Mouse (Mus musculus): Measurements from ENCODE around the gene Cops8. TPM values are rescaled to one million over a fixed set of nuclear protein-coding genes. Genes with fewer than 3 reads are reported as not detected.

The Cops8 gene
- 10 to 100 TPM; 91.2 to 93.5 TPM for total RNA-seq (2021)
- long read RNA-seq, experiment 1, transcript Cops8-201 (8 exons, 2,287 nt), result major isoform, 194 of 206 reads
- long read RNA-seq, experiment 1, partial matches to known transcripts, result 2 of 206 reads
- long read RNA-seq, experiment 1, other reads (novel, unspliced or antisense), result 9 of 206 reads
- long read RNA-seq, experiment 2, transcript Cops8-201 (8 exons, 2,287 nt), result major isoform, 162 of 172 reads
- long read RNA-seq, experiment 2, partial matches to known transcripts, result 1 of 172 reads
- long read RNA-seq, experiment 2, other reads (novel, unspliced or antisense), result 9 of 172 reads

DNA sequence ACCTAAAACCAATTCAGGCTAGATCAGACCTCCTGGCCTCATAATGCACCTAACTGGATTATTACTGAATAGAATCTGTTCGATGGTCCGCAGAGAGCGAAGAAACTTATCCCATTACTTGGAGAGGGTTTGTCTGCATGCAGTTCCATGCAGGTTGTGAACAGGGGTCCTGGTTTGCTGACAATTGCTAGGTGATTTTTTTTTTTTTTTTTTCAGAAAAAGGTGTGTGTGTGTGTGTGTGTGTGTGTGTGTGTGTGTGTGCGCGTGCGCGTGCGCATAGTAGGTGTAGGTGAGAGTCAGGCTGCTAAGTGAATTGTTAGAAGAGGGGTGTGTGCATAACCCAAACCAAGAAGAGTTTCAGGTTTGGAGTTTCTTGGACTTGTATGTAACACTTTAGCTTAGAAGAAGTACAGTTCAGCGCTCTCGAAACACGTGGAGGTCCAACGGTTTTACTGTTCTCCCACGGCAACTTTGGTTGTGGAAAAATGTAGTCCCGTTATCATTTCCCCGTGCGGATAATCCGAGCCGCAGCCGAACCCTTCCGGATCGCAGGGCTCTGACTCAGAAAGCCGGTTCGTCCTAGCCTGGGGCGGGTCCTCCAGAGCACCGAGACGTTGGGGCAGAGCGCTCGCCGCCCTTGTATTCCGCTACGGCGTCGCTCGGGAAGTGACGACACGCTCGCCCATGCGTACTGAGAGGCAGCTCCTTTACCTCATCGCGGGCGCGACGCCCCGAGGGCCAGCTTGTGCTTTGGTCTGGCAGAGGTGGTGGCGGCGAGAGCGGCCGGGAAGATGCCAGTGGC is at the start of gene Cops8:
Cops8 (plus strand) TSS at position 223 of the 802 bp plus-strand sequence.
- DNase-seq (ENCODE audit: low spot score), result peak; percentile 97

DNA sequence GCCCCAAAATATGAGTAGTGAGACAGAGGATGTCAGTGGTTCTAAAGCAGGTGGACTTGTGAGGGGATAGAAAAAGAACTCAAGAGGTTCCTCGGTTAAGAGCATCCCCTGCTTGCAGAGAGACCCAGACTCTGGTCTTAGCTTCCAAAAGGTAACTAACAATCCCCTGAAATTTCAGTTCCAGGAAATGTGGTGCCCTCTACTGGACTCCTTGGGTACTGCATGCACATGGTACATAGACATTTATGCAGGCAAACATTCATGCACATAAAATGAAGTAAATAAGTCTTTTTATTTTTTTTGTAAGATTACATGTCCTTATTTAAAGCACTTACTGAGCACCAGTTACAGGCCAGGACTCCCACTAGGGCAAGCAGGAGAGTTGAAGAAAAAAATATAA is 45.6 kb upstream of the Cops8 start:
- no peak for DNase-seq (ENCODE audit: low spot score)

- peak; percentile 14 for DNase-seq (ENCODE audit: low spot score)
These were observed 41.6 kb upstream of the Cops8 start for GRCm38 (mm10) chr1:90560942-90561726.

DNA sequence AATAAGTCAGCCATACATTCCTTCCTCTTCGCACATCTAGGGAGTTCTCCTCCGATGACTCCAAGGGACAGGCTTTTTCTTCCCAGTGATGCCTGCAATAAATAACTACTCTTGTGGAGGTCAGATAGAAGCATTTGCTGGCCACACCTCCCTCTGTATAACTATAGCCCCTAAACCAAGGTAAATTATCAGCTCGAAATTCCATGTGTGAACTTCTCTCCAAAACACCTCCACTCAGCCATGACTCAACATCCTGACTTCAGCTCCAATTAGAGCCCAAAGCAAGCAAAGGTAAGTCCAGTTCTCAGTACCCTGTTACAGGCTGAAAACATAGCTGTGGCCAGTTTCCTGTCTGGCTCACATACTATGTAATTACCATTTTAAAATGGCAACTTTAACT is 38.8 kb upstream of the Cops8 start:
- no peak for DNase-seq (ENCODE audit: low spot score)

- DNase-seq (ENCODE audit: low spot score), result peak; percentile 52
These were observed 35.9 kb upstream of the Cops8 start for GRCm38 (mm10) chr1:90566664-90567440.

DNA sequence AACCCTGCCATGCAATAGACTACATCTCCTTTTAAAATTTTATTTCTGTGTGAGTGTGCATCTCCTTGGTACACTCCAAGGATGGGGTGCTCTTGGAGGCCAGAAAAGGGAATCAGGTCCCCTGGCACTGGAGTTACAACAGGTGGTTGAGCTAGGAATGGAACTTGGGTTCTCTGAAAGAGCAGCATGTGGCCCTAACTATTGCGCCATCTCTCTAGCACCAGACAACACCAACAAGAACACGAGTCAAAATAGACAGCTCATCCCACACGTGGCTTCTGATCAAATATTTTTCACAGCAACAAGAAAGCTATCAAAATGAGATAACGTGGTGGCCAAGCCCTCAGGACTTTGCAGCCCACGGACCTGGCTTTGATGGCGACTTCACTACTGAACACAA is 28.9 kb upstream of the Cops8 start:
- DNase-seq (ENCODE audit: low spot score), result no peak

DNA sequence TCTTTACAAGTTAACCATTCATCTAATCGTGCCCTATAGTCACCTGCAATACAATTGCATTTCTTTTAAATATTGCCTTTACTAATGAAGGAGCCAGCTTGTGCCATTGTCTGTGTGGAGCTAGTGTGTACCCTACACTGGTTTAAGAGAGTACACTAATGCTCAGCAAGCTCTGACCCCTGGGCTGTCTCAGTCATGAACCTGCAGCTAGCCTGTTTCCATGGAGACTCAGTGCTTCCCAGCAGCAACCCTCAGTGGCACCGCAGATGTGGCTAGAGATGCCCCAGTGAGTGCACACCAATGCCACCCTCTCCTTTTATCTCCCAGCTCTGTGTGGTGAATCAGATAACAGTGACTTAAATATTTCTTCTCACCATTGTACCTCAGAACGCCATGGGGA is 27.9 kb upstream of the Cops8 start:
- DNase-seq (ENCODE audit: low spot score), result no peak

- DNase-seq (ENCODE audit: low spot score), result no peak
These were observed 25.4 kb upstream of the Cops8 start for GRCm38 (mm10) chr1:90577417-90577816.

GRCm38 (mm10) chr1:90582635-90583034 is 20.1 kb upstream of the Cops8 start:
- no peak for DNase-seq (ENCODE audit: low spot score)

DNA sequence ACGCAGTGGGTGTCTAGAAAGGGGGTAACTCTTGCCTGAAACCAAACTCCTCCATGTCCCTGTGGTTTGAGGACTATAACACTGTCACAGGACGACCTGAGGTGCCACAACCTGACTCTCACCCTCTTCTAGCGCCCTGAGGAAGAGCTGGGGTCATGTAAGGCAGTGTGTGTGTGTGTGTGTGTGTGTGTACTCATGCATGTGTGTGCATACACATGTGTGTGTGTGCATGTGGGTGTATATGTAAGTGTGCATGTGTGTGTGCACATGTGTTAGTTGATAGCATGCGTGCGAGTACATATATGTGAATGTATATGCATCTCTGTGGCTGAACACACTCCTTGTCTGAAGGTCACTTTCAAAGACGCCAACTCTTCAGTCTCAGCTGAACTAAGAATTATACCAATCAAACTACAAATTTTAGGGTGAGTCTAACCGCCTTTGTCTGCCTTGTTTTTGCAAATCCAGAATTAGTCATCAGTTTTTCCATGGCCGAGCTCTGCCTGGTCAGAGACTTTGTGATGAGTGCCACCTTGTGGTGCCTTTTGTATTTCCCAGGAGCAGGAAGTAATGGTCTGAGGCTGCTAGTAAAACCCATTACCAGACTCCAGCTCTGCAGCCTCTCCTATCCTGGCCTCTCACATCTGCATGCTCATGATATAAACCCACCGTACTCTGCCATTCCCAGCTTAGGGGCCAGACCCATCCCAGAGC is 14.6 kb upstream of the Cops8 start:
- DNase-seq (ENCODE audit: low spot score), result peak; percentile 88

DNA sequence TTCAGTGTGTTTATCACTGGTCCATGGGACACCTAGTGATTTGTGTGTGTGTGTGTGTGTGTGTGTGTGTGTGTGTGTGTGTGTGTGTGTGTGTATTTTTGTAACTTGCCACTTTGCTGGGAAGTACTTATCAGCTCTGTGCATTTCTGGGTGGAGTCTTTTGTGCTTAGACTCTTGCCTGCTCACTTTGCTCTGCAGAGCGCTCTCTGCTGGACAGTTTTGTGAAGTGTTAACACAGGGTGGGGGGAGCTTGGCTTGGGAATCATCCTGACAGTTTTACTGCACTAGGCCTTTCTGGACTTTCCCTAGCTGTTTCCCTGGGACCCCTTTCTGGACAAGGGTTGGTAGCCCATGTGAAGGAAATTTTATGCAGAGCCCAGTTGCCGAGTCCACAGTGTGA is 12.0 kb upstream of the Cops8 start:
- DNase-seq (ENCODE audit: low spot score), result peak; percentile 57

DNA sequence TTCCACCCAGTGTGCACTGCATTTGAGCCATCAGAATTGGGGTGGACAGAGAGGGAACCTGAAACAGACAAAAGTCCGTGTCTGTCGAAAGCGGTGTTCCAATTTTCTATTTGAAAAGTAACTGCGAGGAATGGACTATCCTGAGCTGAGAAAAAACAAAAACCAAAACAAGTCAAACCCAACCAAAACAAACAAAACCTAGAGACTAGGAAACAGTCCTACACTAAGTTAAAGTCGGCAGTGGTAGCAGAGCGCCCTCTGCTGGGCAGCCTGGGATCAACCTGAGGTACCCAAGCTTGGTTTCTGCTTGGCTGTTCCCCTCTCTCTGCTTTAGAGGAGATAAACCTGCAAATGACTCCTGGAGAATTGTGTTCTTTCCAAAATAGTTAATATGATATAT is 10.0 kb upstream of the Cops8 start:
- peak; percentile 79 for DNase-seq (ENCODE audit: low spot score)

DNA sequence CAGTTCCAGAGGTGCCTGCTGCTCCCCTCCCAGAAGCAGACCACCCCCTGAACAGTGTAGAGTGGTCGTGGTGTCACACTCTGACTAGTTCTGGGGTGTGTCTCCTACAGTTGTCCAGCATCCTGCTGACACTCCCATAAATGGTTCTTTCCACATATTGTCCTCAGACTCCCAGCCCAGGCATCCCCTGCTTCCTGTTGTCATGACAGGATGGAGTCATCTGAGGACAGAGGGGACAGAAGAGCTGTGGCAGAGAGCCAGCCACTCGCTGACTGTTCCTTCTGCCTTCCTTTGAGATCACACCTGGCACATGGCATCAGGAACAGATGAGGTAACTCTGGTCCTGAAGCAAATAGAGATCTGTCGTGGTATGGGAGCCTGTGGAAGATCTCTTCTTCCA is 3.6 kb upstream of the Cops8 start:
- DNase-seq (ENCODE audit: low spot score), result no peak

DNA sequence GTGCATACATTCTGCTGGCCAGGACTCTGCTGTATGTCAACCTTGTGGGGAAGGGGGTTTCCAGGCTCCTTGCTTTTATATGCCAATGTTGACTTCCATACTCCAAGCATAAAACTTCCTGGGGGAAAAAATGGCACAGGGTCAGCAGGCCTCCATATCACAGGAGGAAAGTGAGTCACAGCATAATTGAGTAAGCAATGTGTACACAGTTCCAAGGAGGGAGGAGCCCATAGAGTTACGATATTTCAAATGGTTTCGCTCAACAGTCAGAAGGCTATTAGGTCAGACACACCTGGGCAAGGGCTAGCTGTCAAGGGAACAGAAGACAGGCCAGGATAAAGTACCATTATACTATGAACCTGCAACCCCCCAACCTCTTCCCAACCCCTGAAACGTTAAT is 1.7 kb upstream of the Cops8 start:
- DNase-seq (ENCODE audit: low spot score), result no peak

DNA sequence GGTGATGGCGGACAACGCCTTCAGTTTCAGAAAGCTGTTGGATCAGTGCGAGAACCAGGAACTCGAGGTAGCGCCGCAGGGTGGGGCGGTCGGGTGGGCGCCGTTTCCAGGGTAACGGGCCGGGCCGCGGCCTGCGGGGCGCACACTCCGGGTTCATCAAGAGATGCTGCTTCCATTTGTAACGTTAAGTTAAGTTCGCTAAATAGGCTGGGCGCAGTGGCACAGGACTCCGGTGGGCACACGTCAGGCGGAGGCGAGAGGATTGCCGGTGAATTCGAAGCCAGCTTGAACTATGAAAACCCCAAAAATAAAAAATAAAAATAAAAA is 743 bp downstream of the Cops8 start:
- no peak for DNase-seq (ENCODE audit: low spot score)

DNA sequence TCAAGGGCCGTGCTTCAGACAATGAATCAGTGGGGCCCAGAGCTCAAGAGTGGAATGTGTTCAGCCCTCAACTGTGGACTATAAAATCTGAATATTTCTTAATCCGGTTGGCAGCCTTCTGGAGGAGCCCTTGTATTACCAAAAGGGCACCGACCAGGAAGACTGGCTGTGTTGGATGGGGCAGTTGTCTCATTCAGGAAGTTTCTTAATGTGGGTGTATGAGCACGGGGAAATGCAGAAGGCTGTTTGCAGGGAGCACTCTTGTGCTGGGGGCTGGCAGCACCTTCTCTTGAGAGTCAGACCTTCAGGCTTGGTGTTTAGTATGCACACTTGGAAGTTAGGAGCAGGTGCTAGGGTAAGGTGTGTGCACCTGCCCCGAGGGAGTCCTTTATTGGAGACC is 6.6 kb downstream of the Cops8 start:
- DNase-seq (ENCODE audit: low spot score), result no peak

DNA sequence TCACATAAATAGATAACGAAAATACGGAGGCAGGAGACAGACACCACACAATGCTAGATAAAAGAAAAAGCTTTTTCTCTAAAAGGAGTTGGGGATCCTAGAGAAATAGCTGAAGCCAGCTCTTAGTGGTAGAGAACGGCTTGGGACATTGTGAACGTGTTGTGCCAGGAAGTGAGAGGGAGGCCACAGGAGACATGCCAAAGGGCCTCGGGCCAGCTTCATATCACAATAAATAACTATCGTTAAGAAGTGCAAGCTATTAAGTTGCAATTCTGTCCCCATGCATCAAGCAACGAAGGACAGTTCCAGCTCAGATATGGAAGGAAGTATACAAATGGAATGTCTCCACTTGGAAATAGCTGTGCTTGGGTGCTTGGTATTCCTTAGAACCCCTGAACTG is 14.5 kb downstream of the Cops8 start:
- DNase-seq (ENCODE audit: low spot score), result peak; percentile 34

GRCm38 (mm10) chr1:90633415-90634030 is 30.7 kb downstream of the Cops8 start:
- no peak for DNase-seq (ENCODE audit: low spot score)

DNA sequence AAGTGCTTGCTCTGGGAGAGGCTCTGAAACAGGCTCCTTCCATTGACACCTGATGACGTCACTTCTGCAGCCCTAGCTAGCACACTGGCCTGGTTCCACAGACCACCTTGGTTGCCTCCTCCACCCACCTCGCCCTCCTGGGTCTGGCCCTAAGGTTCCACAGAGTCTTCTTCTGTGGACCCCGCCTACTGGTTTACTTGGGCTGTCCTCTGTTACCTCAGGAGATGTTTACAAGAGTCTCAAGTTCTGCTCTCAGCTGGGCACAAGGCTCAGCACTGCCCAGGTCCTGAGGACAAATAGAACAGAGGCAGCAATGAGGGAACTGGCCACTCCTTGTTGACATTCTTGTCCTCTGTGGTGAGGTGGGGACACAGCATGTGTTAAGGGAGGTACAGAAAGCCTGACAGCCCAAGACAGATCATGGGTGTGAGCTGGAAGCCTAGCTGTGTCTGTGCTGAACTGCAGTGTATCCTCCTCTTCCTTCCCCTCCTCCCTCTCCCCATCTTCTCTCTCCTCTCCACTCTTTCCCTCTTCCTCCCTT is 31.5 kb downstream of the Cops8 start:
- no peak for DNase-seq (ENCODE audit: low spot score)

GRCm38 (mm10) chr1:90638335-90638734 is 35.6 kb downstream of the Cops8 start:
- DNase-seq (ENCODE audit: low spot score), result no peak

All from gastrocnemius, adult 18-20 months (tissue).